ENCODE assay signal across 13 mouse cellular contexts in the genomic region with DNA sequence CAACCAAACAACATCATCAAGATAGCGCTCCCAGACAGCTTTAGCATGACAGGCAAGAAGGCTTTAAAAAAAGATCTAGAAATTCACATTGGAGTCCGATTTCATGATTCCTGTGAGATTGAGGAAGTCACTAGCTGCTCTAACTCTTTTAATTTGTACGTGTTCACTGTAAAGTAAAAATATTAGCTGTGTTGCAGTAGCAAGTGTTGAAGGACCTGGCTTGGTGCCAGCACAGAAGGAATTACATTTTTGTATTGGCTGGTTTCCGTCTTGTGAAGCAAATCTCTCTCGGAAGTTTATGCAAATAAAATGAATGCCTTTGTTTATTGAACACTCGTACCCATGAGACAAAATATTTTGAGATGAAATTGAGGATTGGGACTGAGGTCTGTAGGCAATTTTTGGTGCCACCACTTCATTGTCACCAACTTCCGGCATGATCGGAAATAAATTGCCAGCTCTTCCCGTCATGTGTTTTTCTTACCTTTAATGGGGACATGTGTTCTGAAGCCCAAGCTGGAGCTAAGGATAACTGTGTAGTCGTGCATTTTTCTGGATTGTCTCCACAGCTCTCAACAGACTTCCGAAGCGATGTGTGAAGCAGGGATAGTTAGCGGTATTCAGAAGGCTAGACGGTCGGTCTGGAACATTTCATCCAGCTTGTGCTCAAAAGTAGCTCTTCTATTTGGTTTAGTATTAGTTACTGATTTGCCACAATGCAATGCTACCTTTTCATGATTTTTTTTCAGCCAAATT.
DNase-seq lines count a peak whose midpoint lies in the region; ATAC-seq lines count a peak whose summit lies in the region.
"Had no signal": no experiment of that assay in that cellular context is flagged by ENCODE, and none has a peak within 500 bp of the region (broad histone marks: within the 10 kb centered on the region; RNA-seq: fewer than 3 reads in every experiment).

No protein-coding gene starts in this region.

- H3K9me3 ChIP-seq in forebrain, embryonic 15.5 days, result no peaks in the 10 kb centered on the region
- no peaks in the 10 kb centered on the region for H3K9me3 ChIP-seq in forebrain, embryonic 11.5 days (ENCODE audit: control insufficient read depth, low read length)
- H3K9me3 ChIP-seq in midbrain, embryonic 16.5 days (replicated peaks; ENCODE audit: control insufficient read depth, low read length, poor library complexity, severe bottlenecking), result no peaks in the 10 kb centered on the region
- H3K9me3 ChIP-seq in midbrain, embryonic 13.5 days, result no peaks in the 10 kb centered on the region
- H3K9me3 ChIP-seq in lung, embryonic 16.5 days (ENCODE audit: control insufficient read depth, low read length), result no peaks in the 10 kb centered on the region
- H3K9me3 ChIP-seq: heart, embryonic 12.5 days; intestine, embryonic 15.5 days; liver, embryonic 15.5 days had no signal

- 58% methylated on average over 15 of the region's 15 CpGs for WGBS in forebrain, embryonic 15.5 days
- 90% methylated on average over 15 of the region's 15 CpGs for WGBS in forebrain, embryonic 11.5 days
- WGBS in midbrain, embryonic 16.5 days, result 81% methylated on average over 15 of the region's 15 CpGs
- WGBS in midbrain, embryonic 13.5 days, result 87% methylated on average over 15 of the region's 15 CpGs
- WGBS in lung, embryonic 16.5 days, result 48% methylated on average over 15 of the region's 15 CpGs

- no peak overlapping the region for H3K9ac ChIP-seq in forebrain, embryonic 15.5 days (replicated peaks)
- no peak overlapping the region for H3K9ac ChIP-seq in forebrain, embryonic 11.5 days (ENCODE audit: low read length)
- no peak overlapping the region for H3K9ac ChIP-seq in midbrain, embryonic 16.5 days (ENCODE audit: low read depth, low read length)
- H3K9ac ChIP-seq in midbrain, embryonic 13.5 days (replicated peaks), result no peak overlapping the region
- H3K9ac ChIP-seq in lung, embryonic 16.5 days (ENCODE audit: low read length), result no peak overlapping the region
- H3K9ac ChIP-seq: heart, embryonic 12.5 days; intestine, embryonic 15.5 days; liver, embryonic 15.5 days had no signal

- H3K4me1 ChIP-seq in forebrain, embryonic 15.5 days, result no peaks in the 10 kb centered on the region
- no peaks in the 10 kb centered on the region for H3K4me1 ChIP-seq in forebrain, embryonic 11.5 days (replicated peaks; ENCODE audit: control insufficient read depth, insufficient read depth, low read length)
- no peaks in the 10 kb centered on the region for H3K4me1 ChIP-seq in midbrain, embryonic 16.5 days (ENCODE audit: control insufficient read depth, insufficient read depth, low read length)
- no peaks in the 10 kb centered on the region for H3K4me1 ChIP-seq in midbrain, embryonic 13.5 days (replicated peaks)
- peaks cover 4% of the 10 kb centered on the region; the same call in 1 of the 2 replicates for H3K4me1 ChIP-seq in lung, embryonic 16.5 days (replicated peaks; ENCODE audit: control insufficient read depth, insufficient read depth, low read length)
- H3K4me1 ChIP-seq: heart, embryonic 12.5 days; intestine, embryonic 15.5 days had no signal

- peak overlapping the region; percentile 24 for H3K4me2 ChIP-seq in forebrain, embryonic 15.5 days (replicated peaks)
- no peak overlapping the region for H3K4me2 ChIP-seq in forebrain, embryonic 11.5 days (ENCODE audit: low read depth, low read length, severe bottlenecking)
- no peak overlapping the region for H3K4me2 ChIP-seq in midbrain, embryonic 16.5 days (ENCODE audit: low read length)
- no peak overlapping the region for H3K4me2 ChIP-seq in midbrain, embryonic 13.5 days (replicated peaks)
- peak overlapping the region; percentile 4 for H3K4me2 ChIP-seq in lung, embryonic 16.5 days (ENCODE audit: low read depth, low read length)
- H3K4me2 ChIP-seq: heart, embryonic 12.5 days; intestine, embryonic 15.5 days; liver, embryonic 15.5 days had no signal

- ATAC-seq in forebrain, embryonic 15.5 days (replicated peaks), result peak; percentile 51; the same call in 1 of the 2 replicates
- no peak for ATAC-seq in forebrain, embryonic 11.5 days (replicated peaks; ENCODE audit: low FRiP score)
- no peak for ATAC-seq in midbrain, embryonic 16.5 days
- no peak for ATAC-seq in midbrain, embryonic 13.5 days
- 0 out of 2 replicates have a peak, but pooled peaks have one; percentile 28 for ATAC-seq in lung, embryonic 16.5 days (ENCODE audit: low read depth)
- no peak for ATAC-seq in cerebellum, adult (ENCODE audit: insufficient number of reproducible peaks, low FRiP score, low TSS enrichment)
- ATAC-seq: intestine, embryonic 15.5 days; Patski had no signal

- H3K27me3 ChIP-seq in forebrain, embryonic 15.5 days, result no peaks in the 10 kb centered on the region
- no peaks in the 10 kb centered on the region for H3K27me3 ChIP-seq in forebrain, embryonic 11.5 days (ENCODE audit: control insufficient read depth, insufficient read depth, low read length)
- H3K27me3 ChIP-seq in midbrain, embryonic 16.5 days (ENCODE audit: control insufficient read depth, insufficient read depth, low read depth, low read length), result no peaks in the 10 kb centered on the region
- no peaks in the 10 kb centered on the region for H3K27me3 ChIP-seq in midbrain, embryonic 13.5 days
- H3K27me3 ChIP-seq in lung, embryonic 16.5 days (ENCODE audit: control insufficient read depth, insufficient read depth, low read depth, low read length), result no peaks in the 10 kb centered on the region
- H3K27me3 ChIP-seq: heart, embryonic 12.5 days; intestine, embryonic 15.5 days; liver, embryonic 15.5 days; Patski had no signal

- DNase-seq in forebrain, embryonic 11.5 days (ENCODE audit: low spot score), result no peak
- DNase-seq in thymus, adult 18-20 months, result no peak
- DNase-seq in MN1 (ENCODE audit: low spot score), result no peak
- DNase-seq: thymus, postnatal 4 days had no signal

- peak overlapping the region; percentile 82 for H3K27ac ChIP-seq in forebrain, embryonic 15.5 days (replicated peaks)
- no peak overlapping the region for H3K27ac ChIP-seq in forebrain, embryonic 11.5 days (ENCODE audit: low read depth, low read length)
- peak overlapping the region; percentile 17; the same call in 1 of the 2 replicates for H3K27ac ChIP-seq in midbrain, embryonic 16.5 days (ENCODE audit: low read length)
- H3K27ac ChIP-seq in midbrain, embryonic 13.5 days, result no peak overlapping the region
- no peak overlapping the region for H3K27ac ChIP-seq in lung, embryonic 16.5 days (ENCODE audit: low read length)
- H3K27ac ChIP-seq: intestine, embryonic 15.5 days; liver, embryonic 15.5 days had no signal

- H3K36me3 ChIP-seq in forebrain, embryonic 15.5 days, result no peaks in the 10 kb centered on the region
- H3K36me3 ChIP-seq in forebrain, embryonic 11.5 days (ENCODE audit: control insufficient read depth, insufficient read depth, low read length), result no peaks in the 10 kb centered on the region
- H3K36me3 ChIP-seq in midbrain, embryonic 16.5 days (ENCODE audit: control insufficient read depth, insufficient read depth, low read length), result no peaks in the 10 kb centered on the region
- no peaks in the 10 kb centered on the region for H3K36me3 ChIP-seq in midbrain, embryonic 13.5 days
- H3K36me3 ChIP-seq in lung, embryonic 16.5 days (ENCODE audit: control insufficient read depth, insufficient read depth, low read length), result no peaks in the 10 kb centered on the region
- H3K36me3 ChIP-seq: heart, embryonic 12.5 days; intestine, embryonic 15.5 days; liver, embryonic 15.5 days had no signal

- 0 out of 2 replicates have a peak overlapping the region, but pooled peaks have one; percentile 3 for H3K4me3 ChIP-seq in forebrain, embryonic 15.5 days
- no peak overlapping the region for H3K4me3 ChIP-seq in forebrain, embryonic 11.5 days (ENCODE audit: low read depth, low read length)
- no peak overlapping the region for H3K4me3 ChIP-seq in midbrain, embryonic 16.5 days (ENCODE audit: low read depth, low read length)
- no peak overlapping the region for H3K4me3 ChIP-seq in midbrain, embryonic 13.5 days (replicated peaks)
- 0 out of 2 replicates have a peak overlapping the region, but pooled peaks have one; percentile 0 for H3K4me3 ChIP-seq in lung, embryonic 16.5 days (ENCODE audit: low read length)
- H3K4me3 ChIP-seq: heart, embryonic 12.5 days; intestine, embryonic 15.5 days; liver, embryonic 15.5 days had no signal

Comparison
In these comparisons a context has a peak if more than half of its experiments do, and no peak if none do; other contexts are left out.
1. ATAC-seq: peak in forebrain, embryonic 15.5 days (single experiment) and lung, embryonic 16.5 days (single experiment); none in forebrain, embryonic 11.5 days (single experiment), midbrain, embryonic 16.5 days (single experiment), midbrain, embryonic 13.5 days (single experiment) and cerebellum, adult (single experiment).
2. H3K27ac ChIP-seq: peak in forebrain, embryonic 15.5 days (single experiment) and midbrain, embryonic 16.5 days (single experiment); none in forebrain, embryonic 11.5 days (single experiment), midbrain, embryonic 13.5 days (single experiment) and lung, embryonic 16.5 days (single experiment).
3. H3K4me2 ChIP-seq: peak in forebrain, embryonic 15.5 days (single experiment) and lung, embryonic 16.5 days (single experiment); none in forebrain, embryonic 11.5 days (single experiment), midbrain, embryonic 16.5 days (single experiment) and midbrain, embryonic 13.5 days (single experiment).
4. H3K4me3 ChIP-seq: peak in forebrain, embryonic 15.5 days (single experiment) and lung, embryonic 16.5 days (single experiment); none in forebrain, embryonic 11.5 days (single experiment), midbrain, embryonic 16.5 days (single experiment) and midbrain, embryonic 13.5 days (single experiment).